Mouse (Mus musculus): ENCODE data around the gene Klhdc8a. TPM values are rescaled to one million over a fixed set of nuclear protein-coding genes. Genes with fewer than 3 reads are reported as not detected.

The Klhdc8a gene
- polyA plus RNA-seq, 1 experiment from 2014 or later: 3.4 TPM

- no peak overlapping the region for H3K9ac ChIP-seq (ENCODE audit: low read length)
- H3K9me3 ChIP-seq (replicated peaks; ENCODE audit: control insufficient read depth, low read length): no peaks in the 10 kb centered on the region
- no peak for ATAC-seq
- no peak overlapping the region for H3K4me3 ChIP-seq (ENCODE audit: low read depth, low read length)
- H3K36me3 ChIP-seq (ENCODE audit: control insufficient read depth, insufficient read depth, low read length): no peaks in the 10 kb centered on the region
- 0 out of 2 replicates have a peak, but pooled peaks cover 3% of the 10 kb centered on the region for H3K27me3 ChIP-seq (replicated peaks; ENCODE audit: control insufficient read depth, insufficient read depth, low read length)
- H3K27ac ChIP-seq (ENCODE audit: low read depth, low read length): peak overlapping the region; percentile 33; the same call in 1 of the 2 replicates
- 64% methylated on average over 3 of the region's 3 CpGs for WGBS
- peak; percentile 73 for DNase-seq (ENCODE audit: low spot score)
- H3K4me2 ChIP-seq (ENCODE audit: low read length): no peak overlapping the region
- H3K4me1 ChIP-seq (ENCODE audit: control insufficient read depth, insufficient read depth, low read length): peaks cover 40% of the 10 kb centered on the region
Observed at GRCm38 (mm10) chr1:132296051-132296450, 2.4 kb upstream of the Klhdc8a start.

DNA sequence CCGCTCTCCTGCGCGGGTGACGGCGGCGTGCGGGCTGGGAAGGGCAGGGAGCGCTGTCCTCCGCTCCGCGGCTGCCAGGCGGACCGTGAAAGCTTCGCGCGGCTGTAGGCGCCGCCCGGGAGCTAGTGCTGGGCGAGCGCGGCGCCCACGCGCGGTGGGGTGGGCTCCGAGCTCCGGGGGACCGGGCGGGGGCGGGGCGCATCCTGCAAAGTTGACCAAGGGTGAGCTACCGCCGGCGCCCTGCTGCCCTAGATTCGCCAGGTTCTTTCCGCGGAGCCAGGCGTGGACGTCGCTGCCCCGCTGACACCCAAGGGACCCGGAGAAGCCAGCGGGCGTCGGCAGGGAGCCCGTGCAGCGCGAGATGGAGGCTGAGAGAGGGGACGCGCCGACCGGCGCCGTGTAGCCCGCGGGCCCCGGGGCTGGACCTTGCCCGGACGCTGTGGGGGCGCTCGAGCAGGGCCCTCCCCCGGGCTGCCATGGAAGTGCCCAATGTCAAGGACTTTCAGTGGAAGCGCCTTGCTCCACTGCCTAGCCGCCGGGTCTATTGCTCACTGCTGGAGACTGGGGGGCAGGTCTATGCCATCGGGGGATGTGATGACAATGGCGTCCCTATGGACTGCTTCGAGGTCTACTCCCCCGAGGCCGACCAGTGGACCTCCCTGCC lies 507 bp downstream of the Klhdc8a start:
- Histone ChIP-seq H3K36me3 (ENCODE audit: control insufficient read depth, insufficient read depth, low read length) (no peaks in the 10 kb centered on the region), H3K27me3 (replicated peaks; ENCODE audit: control insufficient read depth, insufficient read depth, low read length) (0 out of 2 replicates have a peak, but pooled peaks cover 3% of the 10 kb centered on the region), H3K9me3 (replicated peaks; ENCODE audit: control insufficient read depth, low read length) (no peaks in the 10 kb centered on the region), H3K4me3 (ENCODE audit: low read depth, low read length) (peak overlapping the region; percentile 57), H3K4me2 (ENCODE audit: low read length) (peak overlapping the region; percentile 100), H3K4me1 (ENCODE audit: control insufficient read depth, insufficient read depth, low read length) (peaks cover 19% of the 10 kb centered on the region), H3K9ac (ENCODE audit: low read length) (peak overlapping the region; percentile 81), H3K27ac (ENCODE audit: low read depth, low read length) (peak overlapping the region; percentile 33; the same call in 1 of the 2 replicates)
- peak; percentile 67 for ATAC-seq
- 1% methylated on average over 53 of the region's 71 CpGs for WGBS
- DNase-seq (ENCODE audit: low spot score): no peak

DNA sequence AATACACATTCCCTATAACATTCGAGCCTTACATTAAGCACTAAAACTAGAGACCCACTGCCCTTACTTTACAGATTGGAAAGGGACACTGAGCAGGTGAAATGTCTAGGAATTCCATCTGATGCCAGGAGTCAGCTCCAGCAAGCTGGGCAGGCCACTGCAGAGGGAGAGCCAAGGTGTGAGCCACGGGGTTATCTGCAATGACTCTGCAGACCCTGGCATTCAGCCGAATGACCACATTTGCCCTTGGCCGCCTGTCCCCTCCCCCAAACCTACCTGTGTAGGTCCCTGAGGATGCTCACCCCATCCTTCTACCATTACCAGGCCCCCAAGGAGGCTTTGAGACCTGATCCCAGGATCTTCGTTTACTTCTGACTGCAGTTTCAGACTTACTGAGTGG lies 1.3 kb downstream of the Klhdc8a start:
- peak overlapping the region; percentile 57 for H3K4me3 ChIP-seq (ENCODE audit: low read depth, low read length)
- peak overlapping the region; percentile 81; the same call in 1 of the 2 replicates for H3K9ac ChIP-seq (ENCODE audit: low read length)
- DNase-seq (ENCODE audit: low spot score) (no peak), ATAC-seq (no peak)
- H3K27me3 ChIP-seq (replicated peaks; ENCODE audit: control insufficient read depth, insufficient read depth, low read length): 0 out of 2 replicates have a peak, but pooled peaks cover 3% of the 10 kb centered on the region
- 74% methylated on average over 5 of the region's 5 CpGs for WGBS
- H3K9me3 ChIP-seq (replicated peaks; ENCODE audit: control insufficient read depth, low read length): no peaks in the 10 kb centered on the region
- no peaks in the 10 kb centered on the region for H3K36me3 ChIP-seq (ENCODE audit: control insufficient read depth, insufficient read depth, low read length)
- no peak overlapping the region for H3K27ac ChIP-seq (ENCODE audit: low read depth, low read length)
- peaks cover 19% of the 10 kb centered on the region for H3K4me1 ChIP-seq (ENCODE audit: control insufficient read depth, insufficient read depth, low read length)
- H3K4me2 ChIP-seq (ENCODE audit: low read length): peak overlapping the region; percentile 100

DNA sequence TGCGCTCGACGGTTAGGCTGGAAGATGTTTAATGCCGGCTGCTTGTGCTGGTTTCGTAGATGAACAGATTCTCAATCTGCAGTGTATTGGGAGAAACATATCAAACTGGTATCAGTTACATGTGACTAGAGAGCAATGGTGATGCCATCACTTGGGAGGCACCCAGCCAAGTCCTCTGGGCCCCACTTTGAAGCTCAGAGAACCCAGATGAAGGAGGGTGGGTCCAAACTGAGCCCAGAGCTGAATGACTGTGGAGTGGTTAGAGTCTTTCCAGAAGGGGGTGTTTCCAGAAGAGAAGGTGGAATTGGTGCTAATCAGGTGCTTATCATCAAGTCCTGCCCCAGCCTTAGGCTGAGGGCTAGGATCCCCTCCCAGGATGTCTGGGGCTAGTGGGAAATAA lies 2.8 kb downstream of the Klhdc8a start:
- Histone ChIP-seq H3K4me2 (ENCODE audit: low read length) (no peak overlapping the region), H3K4me1 (ENCODE audit: control insufficient read depth, insufficient read depth, low read length) (peaks cover 13% of the 10 kb centered on the region; the same call in 1 of the 2 replicates)

GRCm38 (mm10) chr1:132302341-132302866 lies 4.0 kb downstream of the Klhdc8a start:
- ATAC-seq (no peak), DNase-seq (ENCODE audit: low spot score) (no peak)
- Histone ChIP-seq H3K27me3 (replicated peaks; ENCODE audit: control insufficient read depth, insufficient read depth, low read length) (0 out of 2 replicates have a peak, but pooled peaks cover 3% of the 10 kb centered on the region), H3K27ac (ENCODE audit: low read depth, low read length) (no peak overlapping the region), H3K9me3 (replicated peaks; ENCODE audit: control insufficient read depth, low read length) (no peaks in the 10 kb centered on the region), H3K4me1 (ENCODE audit: control insufficient read depth, insufficient read depth, low read length) (peaks cover 11% of the 10 kb centered on the region; the same call in 1 of the 2 replicates), H3K9ac (ENCODE audit: low read length) (no peak overlapping the region), H3K4me3 (ENCODE audit: low read depth, low read length) (no peak overlapping the region), H3K36me3 (ENCODE audit: control insufficient read depth, insufficient read depth, low read length) (no peaks in the 10 kb centered on the region), H3K4me2 (ENCODE audit: low read length) (no peak overlapping the region)
- WGBS: 94% methylated on average over 9 of the region's 9 CpGs

More for the DNA sequence above, 2.8 kb downstream of the Klhdc8a start:
- H3K27me3 ChIP-seq (replicated peaks; ENCODE audit: control insufficient read depth, insufficient read depth, low read length): 0 out of 2 replicates have a peak, but pooled peaks cover 3% of the 10 kb centered on the region
- no peaks in the 10 kb centered on the region for H3K36me3 ChIP-seq (ENCODE audit: control insufficient read depth, insufficient read depth, low read length)
- ATAC-seq (no peak), DNase-seq (ENCODE audit: low spot score) (no peak)
- H3K9ac ChIP-seq (ENCODE audit: low read length): no peak overlapping the region
- H3K4me3 ChIP-seq (ENCODE audit: low read depth, low read length): no peak overlapping the region
- H3K9me3 ChIP-seq (replicated peaks; ENCODE audit: control insufficient read depth, low read length): no peaks in the 10 kb centered on the region
- no peak overlapping the region for H3K27ac ChIP-seq (ENCODE audit: low read depth, low read length)
- WGBS: 93% methylated on average over 5 of the region's 5 CpGs

GRCm38 (mm10) chr1:132304618-132305214 lies 6.3 kb downstream of the Klhdc8a start:
- ATAC-seq (no peak), DNase-seq (ENCODE audit: low spot score) (no peak)
- WGBS: 70% methylated on average over 9 of the region's 9 CpGs
- H3K9ac ChIP-seq (ENCODE audit: low read length): no peak overlapping the region
- no peaks in the 10 kb centered on the region for H3K4me1 ChIP-seq (ENCODE audit: control insufficient read depth, insufficient read depth, low read length)
- H3K27me3 ChIP-seq (replicated peaks; ENCODE audit: control insufficient read depth, insufficient read depth, low read length): 0 out of 2 replicates have a peak, but pooled peaks cover 1% of the 10 kb centered on the region
- H3K9me3 ChIP-seq (replicated peaks; ENCODE audit: control insufficient read depth, low read length): no peaks in the 10 kb centered on the region
- no peak overlapping the region for H3K4me2 ChIP-seq (ENCODE audit: low read length)
- no peaks in the 10 kb centered on the region for H3K36me3 ChIP-seq (ENCODE audit: control insufficient read depth, insufficient read depth, low read length)
- H3K27ac ChIP-seq (ENCODE audit: low read depth, low read length): no peak overlapping the region
- H3K4me3 ChIP-seq (ENCODE audit: low read depth, low read length): no peak overlapping the region

- Histone ChIP-seq H3K4me3 (ENCODE audit: low read depth, low read length) (no peak overlapping the region), H3K9ac (ENCODE audit: low read length) (no peak overlapping the region), H3K27ac (ENCODE audit: low read depth, low read length) (no peak overlapping the region), H3K4me2 (ENCODE audit: low read length) (no peak overlapping the region), H3K27me3 (replicated peaks; ENCODE audit: control insufficient read depth, insufficient read depth, low read length) (no peaks in the 10 kb centered on the region), H3K4me1 (ENCODE audit: control insufficient read depth, insufficient read depth, low read length) (no peaks in the 10 kb centered on the region), H3K9me3 (replicated peaks; ENCODE audit: control insufficient read depth, low read length) (no peaks in the 10 kb centered on the region), H3K36me3 (ENCODE audit: control insufficient read depth, insufficient read depth, low read length) (no peaks in the 10 kb centered on the region)
- ATAC-seq (peak; percentile 40; the same call in 1 of the 2 replicates), DNase-seq (ENCODE audit: low spot score) (peak; percentile 62)
- 40% methylated on average over 4 of the region's 4 CpGs for WGBS
Observed at GRCm38 (mm10) chr1:132306160-132306559, 7.7 kb downstream of the Klhdc8a start.

DNA sequence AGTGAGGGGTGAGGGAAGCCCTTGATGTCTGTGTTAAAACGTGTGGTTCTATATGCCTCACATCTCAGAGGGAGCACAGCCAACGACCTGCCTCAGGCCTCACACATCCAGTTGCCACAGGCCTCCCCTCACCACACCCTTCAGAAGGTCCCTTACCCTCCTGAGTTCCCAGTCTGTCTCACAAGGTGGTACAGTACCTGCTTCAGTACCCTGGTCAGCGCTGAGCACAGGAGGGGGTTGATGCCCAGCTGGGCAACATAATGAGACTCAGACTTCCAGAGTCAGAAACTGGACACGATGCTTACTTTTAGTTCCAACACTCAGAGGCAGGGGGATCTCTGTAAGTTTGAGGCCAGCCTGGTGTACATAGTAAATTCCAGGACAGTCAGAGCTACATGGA lies 8.4 kb downstream of the Klhdc8a start:
- no peak overlapping the region for H3K4me2 ChIP-seq (ENCODE audit: low read length)
- no peak overlapping the region for H3K4me3 ChIP-seq (ENCODE audit: low read depth, low read length)
- 27% methylated on average over 4 of the region's 4 CpGs for WGBS
- H3K36me3 ChIP-seq (ENCODE audit: control insufficient read depth, insufficient read depth, low read length): no peaks in the 10 kb centered on the region
- no peak for DNase-seq (ENCODE audit: low spot score)
- H3K4me1 ChIP-seq (ENCODE audit: control insufficient read depth, insufficient read depth, low read length): no peaks in the 10 kb centered on the region
- H3K9me3 ChIP-seq (replicated peaks; ENCODE audit: control insufficient read depth, low read length): no peaks in the 10 kb centered on the region
- H3K9ac ChIP-seq (ENCODE audit: low read length): no peak overlapping the region
- H3K27me3 ChIP-seq (replicated peaks; ENCODE audit: control insufficient read depth, insufficient read depth, low read length): no peaks in the 10 kb centered on the region
- no peak for ATAC-seq
- H3K27ac ChIP-seq (ENCODE audit: low read depth, low read length): no peak overlapping the region

- no peak overlapping the region for H3K4me3 ChIP-seq (ENCODE audit: low read depth, low read length)
- H3K36me3 ChIP-seq (ENCODE audit: control insufficient read depth, insufficient read depth, low read length): no peaks in the 10 kb centered on the region
- WGBS: 85% methylated on average over 6 of the region's 6 CpGs
- DNase-seq (ENCODE audit: low spot score) (no peak), ATAC-seq (no peak)
- H3K27ac ChIP-seq (ENCODE audit: low read depth, low read length): no peak overlapping the region
- H3K9me3 ChIP-seq (replicated peaks; ENCODE audit: control insufficient read depth, low read length): no peaks in the 10 kb centered on the region
- no peaks in the 10 kb centered on the region for H3K4me1 ChIP-seq (ENCODE audit: control insufficient read depth, insufficient read depth, low read length)
- H3K27me3 ChIP-seq (replicated peaks; ENCODE audit: control insufficient read depth, insufficient read depth, low read length): no peaks in the 10 kb centered on the region
- H3K9ac ChIP-seq (ENCODE audit: low read length): no peak overlapping the region
- H3K4me2 ChIP-seq (ENCODE audit: low read length): no peak overlapping the region
Observed at GRCm38 (mm10) chr1:132307962-132308361, 9.5 kb downstream of the Klhdc8a start.
